Mouse (Mus musculus) neural tube, embryonic 11.5 days (tissue): ENCODE data around the gene Grm4. TPM values are rescaled to one million over a fixed set of nuclear protein-coding genes. Genes with fewer than 3 reads are reported as not detected.

Experiments
- ATAC-seq: fragments of 200-750 bp; cut with Nextera tagmentation; 2 replicates; pipeline ENCODE4 v1.8.0; 2017; ENCODE audit warnings: moderate number of reproducible peaks, mild to moderate bottlenecking, moderate TSS enrichment, moderate library complexity; ENCODE audit not compliant: insufficient read depth, low FRiP score, low TSS enrichment
- DNase-seq: peaks from one replicate; pipeline ENCODE4 v3.0.0-alpha.2; 2015; ENCODE audit warnings: low spot score
- H3K27ac ChIP-seq: fragments of 300-500 bp; sonication (generic); 2 replicates; pipeline ENCODE4 v1.5.1; 2014; ENCODE audit warnings: low read depth, mild to moderate bottlenecking, low read length
- H3K27me3 ChIP-seq: fragments of 300-500 bp; sonication (generic); 2 replicates; pipeline ENCODE4 v1.6.1; 2014; ENCODE audit warnings: mild to moderate bottlenecking, low read length, mixed read lengths; ENCODE audit not compliant: control insufficient read depth, insufficient read depth
- H3K36me3 ChIP-seq: fragments of 300-500 bp; sonication (generic); 2 replicates; pipeline ENCODE4 v1.6.1; 2014; ENCODE audit warnings: mild to moderate bottlenecking, low read length, moderate library complexity, mixed read lengths; ENCODE audit not compliant: control insufficient read depth, insufficient read depth
- H3K4me1 ChIP-seq: fragments of 300-500 bp; sonication (generic); 2 replicates; pipeline ENCODE4 v1.6.1; 2014; ENCODE audit warnings: low read length, mixed read lengths; ENCODE audit not compliant: control insufficient read depth, insufficient read depth
- H3K4me2 ChIP-seq: fragments of 300-500 bp; sonication (generic); 2 replicates; pipeline ENCODE4 v1.6.1; 2014; ENCODE audit warnings: low read depth, mild to moderate bottlenecking, moderate library complexity
- H3K4me3 ChIP-seq: fragments of 300-500 bp; sonication (generic); 2 replicates; pipeline ENCODE4 v1.5.1; 2014; ENCODE audit warnings: low read depth, low read length
- H3K9ac ChIP-seq: fragments of 300-500 bp; sonication (generic); 2 replicates; pipeline ENCODE4 v1.6.1; 2014; ENCODE audit warnings: mild to moderate bottlenecking, low read length
- H3K9me3 ChIP-seq: fragments of 300-500 bp; sonication (generic); 2 replicates; pipeline ENCODE4 v1.6.1; 2016; ENCODE audit warnings: low read length; ENCODE audit not compliant: control insufficient read depth
- WGBS: fragments of 180-500 bp; shearing (Covaris S2); extraction: QIAGEN DNeasy Blood & Tissue Kit; methylation state at CpG from one replicate; pipeline ENCODE4 v1.1.7; 2014; 5-methylcytosine and 5-hydroxymethylcytosine counted together
- polyA plus RNA-seq: library from polyadenylated mRNA; unstranded; fragments of >200 nt; fragmentation: Nextera tagmentation; extraction: Ambion mirVana; gene quantifications from 2 replicates; pipeline ENCODE4 v1.2.1, GENCODE M21; 2014

The Grm4 gene
- polyA plus RNA-seq, 1 experiment from 2014 or later: 2.5 TPM

DNA sequence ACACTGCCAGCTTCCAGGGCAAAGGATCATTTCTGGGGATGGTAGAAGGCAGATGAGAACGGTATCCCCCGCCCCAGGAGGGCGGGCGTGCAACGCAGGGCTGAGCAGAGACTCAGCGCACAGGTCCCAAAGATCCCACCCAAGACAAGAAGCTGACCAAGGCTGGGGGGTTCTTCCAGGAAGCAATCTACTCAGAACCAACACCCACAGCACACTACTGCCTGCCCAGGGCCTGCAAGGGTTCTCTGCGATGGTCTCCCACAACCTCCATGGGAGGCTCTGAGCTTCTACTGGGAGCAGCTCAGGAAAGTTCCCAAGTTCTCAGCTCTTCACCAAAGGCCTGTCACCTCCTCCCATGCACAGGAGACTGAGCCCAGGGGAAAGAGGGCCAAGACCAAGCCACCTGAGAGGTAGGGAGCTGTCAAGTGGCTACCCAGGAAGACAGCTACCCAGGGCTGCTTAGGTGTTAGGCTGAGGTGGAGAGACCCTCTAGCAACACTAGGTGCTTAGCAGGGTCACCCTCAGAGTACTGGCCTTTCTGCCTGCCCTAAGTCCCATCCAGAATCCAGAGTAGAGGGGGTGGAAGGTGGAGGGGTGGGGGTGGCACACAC lies 10.0 kb downstream of the Grm4 start:
- Histone ChIP-seq H3K27me3 (peaks cover 54% of the 10 kb centered on the region), H3K27ac (no peak overlapping the region)
- 92% methylated on average over 7 of the region's 7 CpGs for WGBS

DNA sequence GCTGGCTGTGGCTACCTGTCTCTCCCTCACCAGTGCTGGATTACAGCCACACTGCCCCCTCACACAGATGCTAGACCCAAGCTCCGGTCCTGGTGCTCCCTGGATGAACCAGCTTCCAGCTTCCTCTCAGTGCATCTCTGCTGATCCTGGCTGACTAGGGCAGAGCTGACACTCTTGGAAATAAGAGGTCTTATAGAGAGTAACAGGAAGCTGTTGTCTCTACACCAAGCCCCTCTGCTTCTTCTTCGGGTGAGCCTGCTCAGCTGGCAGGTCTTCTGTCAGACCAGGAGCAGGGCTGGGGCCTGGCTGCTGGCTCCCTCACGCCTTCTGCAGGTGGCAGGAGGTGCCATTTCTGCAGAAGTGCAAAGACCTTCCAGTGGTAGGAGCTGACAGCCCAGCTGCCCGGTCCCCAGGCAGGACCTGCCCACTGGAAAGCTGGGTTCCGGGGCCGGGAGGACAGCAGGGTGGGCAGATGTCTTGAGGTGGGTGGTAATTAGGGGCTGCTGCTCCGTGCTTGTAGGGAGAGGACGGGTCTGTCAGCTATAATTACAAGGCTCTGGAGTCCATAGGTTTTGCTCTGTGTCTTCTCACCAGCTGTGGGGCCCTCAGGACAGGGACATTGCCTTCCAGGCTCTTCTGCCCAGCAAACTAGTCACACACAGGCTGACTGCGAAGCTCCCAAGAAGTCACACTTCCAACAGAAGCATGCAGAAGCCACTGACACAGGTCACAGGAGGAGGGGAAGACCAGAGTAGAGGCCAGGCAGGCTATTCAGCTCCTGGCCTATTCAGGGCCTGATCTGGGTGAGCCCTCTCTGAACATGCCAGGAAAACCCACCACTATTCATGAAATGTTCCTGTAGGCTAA lies 10.7 kb downstream of the Grm4 start:
- Histone ChIP-seq H3K4me1 (peaks cover 19% of the 10 kb centered on the region), H3K9me3 (no peaks in the 10 kb centered on the region), H3K4me2 (no peak overlapping the region), H3K27me3 (peaks cover 51% of the 10 kb centered on the region), H3K9ac (no peak overlapping the region), H3K4me3 (no peak overlapping the region), H3K27ac (no peak overlapping the region), H3K36me3 (no peaks in the 10 kb centered on the region)
- DNase-seq (no peak), ATAC-seq (no peak)
- 55% methylated on average over 9 of the region's 9 CpGs for WGBS

More for the DNA sequence above, 10.0 kb downstream of the Grm4 start:
- H3K9me3 ChIP-seq: no peaks in the 10 kb centered on the region
- H3K4me1 ChIP-seq: peaks cover 12% of the 10 kb centered on the region
- no peak overlapping the region; the same call in 1 of the 2 replicates for H3K4me3 ChIP-seq
- DNase-seq (no peak), ATAC-seq (no peak)
- no peak overlapping the region; the same call in 1 of the 2 replicates for H3K4me2 ChIP-seq
- H3K36me3 ChIP-seq: no peaks in the 10 kb centered on the region
- no peak overlapping the region for H3K9ac ChIP-seq

DNA sequence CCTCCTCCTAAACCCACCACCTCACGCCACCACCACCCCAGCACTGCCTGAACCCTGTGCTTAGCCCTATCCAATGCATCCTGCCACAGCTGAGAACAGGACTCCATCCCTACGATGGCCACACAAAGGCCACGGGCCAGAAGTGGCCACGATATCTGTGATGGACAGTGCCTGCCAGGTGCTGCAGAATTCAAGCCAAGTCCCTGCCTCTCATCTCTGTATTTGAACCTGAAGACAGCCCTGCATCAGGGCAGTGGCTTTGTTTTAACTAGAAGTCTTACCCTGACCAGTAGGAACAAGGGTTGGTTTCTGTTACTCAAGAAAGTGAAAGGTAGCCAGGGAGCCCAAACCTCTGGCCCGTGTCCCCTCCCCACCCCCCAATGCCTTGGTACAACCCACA lies 12.1 kb downstream of the Grm4 start:
- H3K4me3 ChIP-seq: no peak overlapping the region
- H3K4me1 ChIP-seq: peaks cover 25% of the 10 kb centered on the region
- no peaks in the 10 kb centered on the region for H3K36me3 ChIP-seq
- WGBS: 72% methylated on average over 5 of the region's 5 CpGs
- H3K9me3 ChIP-seq: no peaks in the 10 kb centered on the region
- DNase-seq (no peak), ATAC-seq (no peak)
- no peak overlapping the region for H3K27ac ChIP-seq
- H3K9ac ChIP-seq: no peak overlapping the region
- H3K4me2 ChIP-seq: no peak overlapping the region
- H3K27me3 ChIP-seq: peaks cover 39% of the 10 kb centered on the region

DNA sequence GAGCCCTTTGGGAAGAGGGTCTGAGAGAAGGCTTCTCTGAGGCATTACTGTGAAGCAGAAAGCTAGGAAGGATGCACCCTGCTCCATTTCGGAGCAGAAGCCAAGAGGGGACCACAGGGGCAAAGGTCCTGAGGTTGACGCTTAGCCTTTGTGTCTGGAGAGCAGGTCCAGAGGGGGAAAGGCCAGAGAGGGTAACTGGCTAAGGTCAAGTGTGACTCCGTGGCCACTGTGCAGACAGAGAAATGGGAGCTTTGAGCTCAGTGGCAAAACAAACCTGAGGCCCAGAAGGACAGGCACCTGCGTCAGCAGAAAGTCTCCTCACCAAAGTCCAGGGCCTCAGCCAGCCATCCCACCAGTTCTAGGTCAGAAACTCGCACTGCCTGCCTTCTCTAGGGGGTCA lies 12.7 kb downstream of the Grm4 start:
- no peaks in the 10 kb centered on the region for H3K36me3 ChIP-seq
- H3K9me3 ChIP-seq: no peaks in the 10 kb centered on the region
- no peak overlapping the region for H3K27ac ChIP-seq
- 69% methylated on average over 5 of the region's 5 CpGs for WGBS
- H3K4me2 ChIP-seq: no peak overlapping the region
- H3K4me1 ChIP-seq: peaks cover 25% of the 10 kb centered on the region
- H3K4me3 ChIP-seq: no peak overlapping the region
- ATAC-seq (no peak), DNase-seq (no peak)
- H3K27me3 ChIP-seq: peaks cover 34% of the 10 kb centered on the region
- H3K9ac ChIP-seq: no peak overlapping the region

DNA sequence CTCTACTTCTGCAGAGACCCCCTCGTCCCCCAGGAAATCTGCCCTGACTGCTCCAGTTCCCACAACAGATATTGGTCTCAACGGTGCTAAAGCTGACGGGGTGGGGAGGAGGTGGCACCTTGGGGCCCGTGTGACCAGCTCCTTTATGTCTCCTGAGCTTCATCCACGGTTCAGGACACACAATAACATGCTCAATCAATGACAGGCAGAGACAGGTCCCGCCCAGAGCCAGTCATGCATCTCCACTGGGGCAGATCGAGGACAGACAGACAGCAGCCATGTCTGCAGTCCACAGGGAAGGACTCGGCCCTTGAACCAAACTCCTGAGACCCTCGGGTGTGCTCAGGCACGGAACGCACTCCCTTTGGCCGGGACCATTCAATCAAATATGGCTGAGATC lies 13.2 kb downstream of the Grm4 start:
- H3K4me1 ChIP-seq: peaks cover 28% of the 10 kb centered on the region
- H3K27ac ChIP-seq: no peak overlapping the region
- no peak for DNase-seq

DNA sequence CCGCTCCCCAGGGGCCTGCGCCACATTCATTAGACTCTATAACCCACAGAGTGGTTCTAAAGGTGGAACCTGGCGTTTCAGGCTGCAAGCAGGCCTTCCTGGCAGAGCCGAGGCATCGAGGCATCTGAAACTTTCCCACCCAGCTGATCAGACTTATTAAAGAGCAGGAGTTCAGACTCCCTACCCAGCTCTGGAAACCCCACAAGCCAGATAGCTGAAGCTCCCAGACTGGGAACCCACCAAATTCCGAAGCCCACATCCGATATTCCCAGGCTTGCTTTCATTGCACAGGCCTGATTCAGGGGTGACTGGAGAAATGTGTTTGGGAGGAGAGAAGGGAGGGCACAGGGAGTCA lies 13.6 kb downstream of the Grm4 start:
- Histone ChIP-seq H3K9ac (no peak overlapping the region), H3K4me3 (no peak overlapping the region), H3K27ac (no peak overlapping the region), H3K36me3 (no peaks in the 10 kb centered on the region), H3K4me2 (no peak overlapping the region), H3K9me3 (no peaks in the 10 kb centered on the region), H3K4me1 (peaks cover 32% of the 10 kb centered on the region), H3K27me3 (peaks cover 25% of the 10 kb centered on the region)
- 83% methylated on average over 7 of the region's 7 CpGs for WGBS
- ATAC-seq (no peak), DNase-seq (no peak)

More for the DNA sequence above, 13.2 kb downstream of the Grm4 start:
- no peaks in the 10 kb centered on the region for H3K36me3 ChIP-seq
- WGBS: 58% methylated on average over 12 of the region's 12 CpGs
- H3K27me3 ChIP-seq: peaks cover 29% of the 10 kb centered on the region
- no peak overlapping the region for H3K9ac ChIP-seq
- H3K9me3 ChIP-seq: no peaks in the 10 kb centered on the region
- H3K4me3 ChIP-seq: no peak overlapping the region
- no peak for ATAC-seq
- no peak overlapping the region for H3K4me2 ChIP-seq

DNA sequence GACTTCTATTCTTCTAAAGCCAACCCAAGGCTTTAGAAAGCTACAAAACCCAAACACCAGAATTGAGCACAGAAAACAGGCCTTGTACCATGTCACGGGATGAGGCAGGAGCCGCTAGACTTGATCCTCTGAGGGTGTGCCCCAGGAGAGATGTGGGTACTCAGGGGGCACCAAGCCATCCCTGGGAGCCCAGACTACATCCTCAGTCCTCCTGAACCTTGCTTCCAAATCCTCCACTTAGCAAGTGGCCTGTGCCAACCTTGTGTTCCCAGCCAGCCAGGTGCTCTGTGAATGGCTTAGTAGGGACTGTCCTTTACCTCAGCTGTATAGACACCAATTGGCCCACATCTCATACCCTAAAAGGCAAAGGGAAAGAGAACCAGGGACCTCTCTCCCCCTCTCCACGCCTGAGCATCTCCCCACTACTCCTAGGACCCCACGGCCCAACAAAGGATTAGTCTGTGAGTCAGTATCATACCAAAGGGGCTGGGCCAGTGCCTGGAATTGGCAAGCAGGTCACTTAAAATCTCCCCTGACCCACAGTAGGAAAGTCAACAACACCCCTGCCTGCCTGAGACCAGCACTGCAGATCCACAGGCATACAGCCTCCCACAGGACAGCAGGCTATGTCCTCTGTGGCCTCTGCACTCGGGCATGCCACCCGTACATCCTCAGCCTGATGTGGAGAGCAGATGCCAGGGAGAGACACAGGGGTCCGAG lies 14.2 kb downstream of the Grm4 start:
- ATAC-seq (no peak), DNase-seq (no peak)
- H3K4me3 ChIP-seq: no peak overlapping the region
- no peaks in the 10 kb centered on the region for H3K36me3 ChIP-seq
- no peak overlapping the region for H3K27ac ChIP-seq
- WGBS: 82% methylated on average over 7 of the region's 7 CpGs
- H3K4me1 ChIP-seq: peaks cover 33% of the 10 kb centered on the region
- H3K4me2 ChIP-seq: no peak overlapping the region
- peaks cover 20% of the 10 kb centered on the region for H3K27me3 ChIP-seq
- H3K9ac ChIP-seq: no peak overlapping the region
- no peaks in the 10 kb centered on the region for H3K9me3 ChIP-seq

DNA sequence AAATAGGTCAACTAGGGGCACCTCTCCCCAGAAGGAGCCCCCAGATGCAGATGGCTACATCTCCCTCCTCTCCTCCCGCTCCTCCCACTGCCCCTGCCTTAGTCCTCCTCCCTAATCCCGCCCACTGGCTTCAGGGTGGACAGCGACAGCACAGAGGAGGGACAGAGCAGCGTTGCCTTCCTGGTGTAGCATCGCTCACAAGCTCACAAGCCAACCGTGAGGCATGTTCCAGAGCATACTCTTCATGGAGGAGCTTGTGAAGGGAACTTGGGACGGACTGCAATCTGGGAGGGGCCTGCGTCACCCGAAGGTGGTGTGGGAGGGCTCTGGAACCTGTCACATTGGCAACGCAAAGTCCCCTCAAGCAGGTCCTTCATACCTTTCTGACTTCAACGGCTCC lies 14.8 kb downstream of the Grm4 start:
- WGBS: 46% methylated on average over 11 of the region's 11 CpGs
- H3K27me3 ChIP-seq: peaks cover 13% of the 10 kb centered on the region

More for the DNA sequence above, 14.8 kb downstream of the Grm4 start:
- Histone ChIP-seq H3K4me2 (no peak overlapping the region), H3K9ac (no peak overlapping the region), H3K27ac (no peak overlapping the region), H3K36me3 (no peaks in the 10 kb centered on the region), H3K4me1 (peaks cover 35% of the 10 kb centered on the region), H3K9me3 (no peaks in the 10 kb centered on the region), H3K4me3 (no peak overlapping the region)
- ATAC-seq (no peak), DNase-seq (no peak)
